Mouse (Mus musculus) brain, embryonic 18.5 days (tissue): ENCODE measurements around the gene BC051142.

Experiments used
- DNase-seq: peaks from one replicate; pipeline ENCODE4 v3.0.0-alpha.2; 2012; ENCODE audit warnings: low read depth, low spot score

BC051142 gene

GRCm38 (mm10) chr17:34398711-34399393 is at the start of gene BC051142:
BC051142 (plus strand) TSS chr17:34398820.
- DNase-seq: peak; percentile 86

- peak; percentile 30 for DNase-seq
These were observed 49.2 kb upstream of the BC051142 start for GRCm38 (mm10) chr17:34349429-34349828.

- DNase-seq: no peak
These were observed 44.1 kb upstream of the BC051142 start, which contains the start of gene Btnl2 for GRCm38 (mm10) chr17:34354539-34354938. Btnl2 (plus strand) TSS chr17:34354822.

- no peak for DNase-seq
These were observed 43.7 kb upstream of the BC051142 start for GRCm38 (mm10) chr17:34354940-34355339.

- no peak for DNase-seq
These were observed 35.6 kb upstream of the BC051142 start for GRCm38 (mm10) chr17:34362954-34363546.

- DNase-seq: no peak
These were observed 34.8 kb upstream of the BC051142 start for GRCm38 (mm10) chr17:34363676-34364310.

GRCm38 (mm10) chr17:34365031-34365430 is 33.6 kb upstream of the BC051142 start:
- DNase-seq: no peak

- DNase-seq: no peak
These were observed 28.1 kb upstream of the BC051142 start for GRCm38 (mm10) chr17:34370563-34370962.

GRCm38 (mm10) chr17:34373055-34373709 is 25.4 kb upstream of the BC051142 start:
- no peak for DNase-seq

- no peak for DNase-seq
These were observed 21.8 kb upstream of the BC051142 start, which contains the start of gene Btnl1 for GRCm38 (mm10) chr17:34376847-34377246. Btnl1 (plus strand) TSS chr17:34377132.

GRCm38 (mm10) chr17:34377450-34378209 is 21.0 kb upstream of the BC051142 start:
- no peak for DNase-seq

GRCm38 (mm10) chr17:34378716-34379115 is 19.9 kb upstream of the BC051142 start:
- no peak for DNase-seq

- DNase-seq: no peak
These were observed 19.2 kb upstream of the BC051142 start for GRCm38 (mm10) chr17:34379451-34379850.

GRCm38 (mm10) chr17:34381876-34382275 is 16.7 kb upstream of the BC051142 start:
- DNase-seq: no peak

GRCm38 (mm10) chr17:34383212-34383611 is 15.4 kb upstream of the BC051142 start:
- no peak for DNase-seq

- DNase-seq: no peak
These were observed 13.9 kb upstream of the BC051142 start for GRCm38 (mm10) chr17:34384699-34385098.

- DNase-seq: no peak
These were observed 12.0 kb upstream of the BC051142 start for GRCm38 (mm10) chr17:34386656-34387055.

- DNase-seq: no peak
These were observed 10.1 kb upstream of the BC051142 start for GRCm38 (mm10) chr17:34388513-34388912.

GRCm38 (mm10) chr17:34391507-34391906 is 7.1 kb upstream of the BC051142 start:
- no peak for DNase-seq

GRCm38 (mm10) chr17:34392321-34392720 is 6.3 kb upstream of the BC051142 start:
- DNase-seq: no peak

- no peak for DNase-seq
These were observed 1.3 kb upstream of the BC051142 start for GRCm38 (mm10) chr17:34397357-34397756.
